Mouse (Mus musculus) myocyte (in vitro differentiated cells): Measurements from ENCODE around the gene Gmppa. TPM values are rescaled to one million over a fixed set of nuclear protein-coding genes. Genes with fewer than 3 reads are reported as not detected.

Experiments used
- H3K27me3 ChIP-seq: one replicate; pipeline ENCODE4 v1.6.1; 2011; ENCODE audit not compliant: control insufficient read depth, insufficient read depth, insufficient read length
- H3K36me3 ChIP-seq: one replicate; pipeline ENCODE4 v1.6.1; 2011; ENCODE audit not compliant: control insufficient read depth, insufficient read depth
- H3K4me2 ChIP-seq: one replicate; pipeline ENCODE4 v1.6.1; 2011; ENCODE audit warnings: low read depth, control low read depth
- H3K4me3 ChIP-seq: one replicate; pipeline ENCODE4 v1.5.1; 2011; ENCODE audit warnings: mild to moderate bottlenecking, control low read depth, moderate library complexity
- H3K79me2 ChIP-seq: one replicate; pipeline ENCODE4 v1.6.1; 2011; ENCODE audit not compliant: control insufficient read depth, insufficient read depth
- H3ac ChIP-seq: one replicate; pipeline ENCODE4 v1.6.1; 2011; ENCODE audit not compliant: control insufficient read depth, insufficient read length
- CEBPB ChIP-seq: IDR thresholded peaks from 2 replicates; pipeline ENCODE4 v1.6.1; 2011; ENCODE audit warnings: mild to moderate bottlenecking, moderate library complexity; ENCODE audit not compliant: poor library complexity, insufficient read depth, severe bottlenecking
- E2F4 ChIP-seq: IDR thresholded peaks from one replicate; pipeline ENCODE4 v1.6.1; 2011; ENCODE audit warnings: mild to moderate bottlenecking, control low read depth, moderate library complexity; ENCODE audit not compliant: insufficient read depth
- MAX ChIP-seq: IDR thresholded peaks from one replicate; pipeline ENCODE4 v1.6.1; 2011; ENCODE audit warnings: low read depth, mild to moderate bottlenecking, control low read depth
- MYOD1 ChIP-seq, 3 experiments: IDR thresholded peaks; one replicate each; pipeline ENCODE4 v1.6.1; 2011; ENCODE audit warnings: control low read depth in 2 of 3, low read depth in 2 of 3, mild to moderate bottlenecking in 2 of 3, moderate library complexity in 1 of 3; ENCODE audit not compliant: insufficient read length in 2 of 3, control insufficient read depth in 1 of 3
- MYOG ChIP-seq, 3 experiments: IDR thresholded peaks; one replicate each; pipeline ENCODE4 v1.6.1; 2011; ENCODE audit warnings: control low read depth in 2 of 3, low read depth in 2 of 3, mild to moderate bottlenecking in 2 of 3; ENCODE audit not compliant: insufficient read length in 2 of 3, control insufficient read depth in 1 of 3, insufficient read depth in 1 of 3
- POLR2A ChIP-seq: IDR thresholded peaks from one replicate; pipeline ENCODE4 v1.6.1; 2011; ENCODE audit warnings: low read depth, mild to moderate bottlenecking, control low read depth, moderate library complexity; ENCODE audit not compliant: insufficient read length
- POLR2AphosphoS2 ChIP-seq: IDR thresholded peaks from one replicate; pipeline ENCODE4 v1.6.1; 2011; ENCODE audit warnings: low read depth, control low read depth; ENCODE audit not compliant: insufficient read length
- REST ChIP-seq: IDR thresholded peaks from one replicate; pipeline ENCODE4 v1.6.1; 2011; ENCODE audit warnings: mild to moderate bottlenecking, control low read depth, moderate library complexity; ENCODE audit not compliant: insufficient read depth, insufficient read length
- SRF ChIP-seq: IDR thresholded peaks from one replicate; pipeline ENCODE4 v1.6.1; 2011; ENCODE audit warnings: low read depth; ENCODE audit not compliant: control insufficient read depth, insufficient read length
- TCF12 ChIP-seq: IDR thresholded peaks from one replicate; pipeline ENCODE4 v1.6.1; 2011; ENCODE audit warnings: mild to moderate bottlenecking, control low read depth; ENCODE audit not compliant: poor library complexity, insufficient read depth, severe bottlenecking
- TCF3 ChIP-seq: IDR thresholded peaks from one replicate; pipeline ENCODE4 v1.6.1; 2011; ENCODE audit warnings: low read depth, control low read depth; ENCODE audit not compliant: insufficient read length
- USF1 ChIP-seq: IDR thresholded peaks from one replicate; pipeline ENCODE4 v1.6.1; 2011; ENCODE audit warnings: low read depth, mild to moderate bottlenecking, control low read depth, moderate library complexity
- polyA plus RNA-seq: library from polyadenylated mRNA; unstranded; fragments of >200 nt; fragmentation: generic; extraction: Trizol; gene quantifications from one replicate; pipeline ENCODE4 v1.2.1, GENCODE M21; 2012; ENCODE audit warnings: missing spikeins

The Gmppa gene
- polyA plus RNA-seq, 1 experiment = 106 TPM

DNA sequence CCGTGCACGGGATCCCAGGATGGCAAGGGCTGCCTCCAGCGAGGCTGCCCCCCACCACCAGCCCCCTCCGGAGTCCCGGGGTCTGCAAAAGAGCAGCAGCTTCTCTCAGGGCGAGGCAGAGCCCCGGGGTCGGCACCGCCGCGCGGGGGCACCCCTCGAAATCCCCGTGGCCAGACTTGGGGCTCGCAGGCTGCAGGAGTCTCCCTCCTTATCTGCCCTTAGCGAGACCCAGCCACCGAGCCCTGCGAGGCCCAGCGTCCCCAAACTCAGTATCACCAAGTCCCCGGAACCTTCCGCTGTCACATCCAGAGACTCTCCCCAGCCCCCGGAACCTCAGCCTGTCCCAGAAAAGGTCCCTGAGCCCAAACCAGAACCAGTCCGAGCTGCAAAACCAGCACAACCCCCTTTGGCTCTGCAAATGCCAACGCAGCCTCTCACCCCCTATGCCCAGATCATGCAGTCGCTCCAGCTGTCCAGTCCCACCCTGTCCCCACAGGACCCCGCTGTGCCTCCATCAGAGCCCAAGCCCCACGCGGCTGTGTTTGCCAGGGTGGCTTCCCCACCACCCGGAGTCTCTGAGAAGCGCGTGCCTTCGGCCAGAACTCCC is 13.4 kb upstream of the Gmppa start:
- Histone ChIP-seq H3K4me3 (no peak overlapping the region), H3K27me3 (no peaks in the 10 kb centered on the region), H3K4me2 (no peak overlapping the region), H3K36me3 (peaks cover 22% of the 10 kb centered on the region), H3ac (no peak overlapping the region), H3K79me2 (no peaks in the 10 kb centered on the region)
- TF ChIP-seq USF1 (no peak), REST (no peak), E2F4 (no peak), CEBPB (no peak), MAX (no peak), TCF3 (no peak), SRF (no peak), POLR2AphosphoS2 (no peak), POLR2A (no peak), MYOD1 (IDR thresholded peaks at IDR 0.05; ENCODE audit: control insufficient read depth in 1 of 3, insufficient read length in 2 of 3, low read depth in 2 of 3) (no peak)

DNA sequence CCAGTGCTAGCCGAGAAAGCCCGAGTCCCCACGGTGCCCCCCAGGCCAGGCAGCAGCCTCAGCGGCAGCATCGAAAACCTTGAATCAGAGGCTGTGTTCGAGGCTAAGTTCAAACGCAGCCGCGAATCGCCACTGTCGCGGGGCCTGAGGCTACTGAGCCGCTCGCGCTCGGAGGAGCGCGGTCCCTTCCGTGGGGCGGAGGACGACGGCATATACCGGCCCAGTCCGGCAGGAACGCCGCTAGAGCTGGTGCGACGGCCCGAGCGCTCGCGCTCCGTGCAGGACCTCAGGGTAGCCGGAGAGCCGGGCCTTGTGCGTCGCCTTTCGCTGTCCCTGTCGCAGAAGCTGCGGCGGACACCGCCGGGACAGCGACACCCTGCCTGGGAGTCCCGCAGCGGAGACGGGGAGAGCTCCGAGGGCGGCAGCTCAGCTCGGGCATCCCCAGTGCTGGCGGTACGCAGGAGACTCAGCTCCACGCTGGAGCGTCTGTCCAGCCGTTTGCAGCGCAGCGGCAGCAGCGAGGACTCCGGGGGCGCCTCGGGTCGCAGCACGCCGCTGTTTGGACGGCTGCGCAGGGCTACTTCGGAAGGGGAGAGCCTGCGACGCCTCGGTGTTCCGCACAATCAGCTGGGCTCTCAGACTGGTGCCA is 12.8 kb upstream of the Gmppa start:
- Histone ChIP-seq H3K27me3 (no peaks in the 10 kb centered on the region), H3K4me3 (no peak overlapping the region)

GRCm38 (mm10) chr1:75423780-75424390 is 11.8 kb upstream of the Gmppa start:
- peaks cover 17% of the 10 kb centered on the region for H3K36me3 ChIP-seq
- no peak overlapping the region for H3ac ChIP-seq
- H3K27me3 ChIP-seq = no peaks in the 10 kb centered on the region
- H3K4me2 ChIP-seq = no peak overlapping the region
- no peaks in the 10 kb centered on the region for H3K79me2 ChIP-seq
- no peak for TF ChIP-seq POLR2AphosphoS2
- TF ChIP-seq TCF3 = no peak
- no peak for TF ChIP-seq SRF
- TF ChIP-seq USF1 = no peak
- H3K4me3 ChIP-seq = no peak overlapping the region

More for the DNA sequence above, 12.8 kb upstream of the Gmppa start:
- Histone ChIP-seq H3K4me2 (no peak overlapping the region), H3K36me3 (peaks cover 22% of the 10 kb centered on the region), H3K79me2 (no peaks in the 10 kb centered on the region), H3ac (no peak overlapping the region)
- no peak for TF ChIP-seq POLR2AphosphoS2
- TF ChIP-seq SRF = no peak
- no peak for TF ChIP-seq TCF12
- no peak for TF ChIP-seq MYOG (IDR thresholded peaks at IDR 0.05; ENCODE audit: control insufficient read depth in 1 of 3, insufficient read depth in 1 of 3, insufficient read length in 2 of 3, low read depth in 2 of 3)

- H3K4me2 ChIP-seq = no peak overlapping the region
- no peak overlapping the region for H3ac ChIP-seq
- TF ChIP-seq MYOD1 (IDR thresholded peaks at IDR 0.05; ENCODE audit: control insufficient read depth in 1 of 3, insufficient read length in 2 of 3, low read depth in 2 of 3) (no peak), USF1 (no peak), CEBPB (no peak)
- no peaks in the 10 kb centered on the region for H3K27me3 ChIP-seq
- H3K79me2 ChIP-seq = no peaks in the 10 kb centered on the region
- no peak overlapping the region for H3K4me3 ChIP-seq
- H3K36me3 ChIP-seq = peaks cover 12% of the 10 kb centered on the region
Measured at GRCm38 (mm10) chr1:75425796-75426471, 9.8 kb upstream of the Gmppa start.

- TF ChIP-seq E2F4 = no peak
- TF ChIP-seq TCF3 = no peak
- no peak for TF ChIP-seq REST
- no peak for TF ChIP-seq USF1
- no peak for TF ChIP-seq CEBPB
- no peak for TF ChIP-seq MAX
- H3K4me2 ChIP-seq = no peak overlapping the region
Measured at GRCm38 (mm10) chr1:75438782-75439181, 3.1 kb downstream of the Gmppa start.

More at GRCm38 (mm10) chr1:75438782-75439181, 3.1 kb downstream of the Gmppa start:
- H3K4me3 ChIP-seq = no peak overlapping the region
- H3ac ChIP-seq = no peak overlapping the region
- H3K79me2 ChIP-seq = no peaks in the 10 kb centered on the region
- H3K27me3 ChIP-seq = no peaks in the 10 kb centered on the region
- peaks cover 3% of the 10 kb centered on the region for H3K36me3 ChIP-seq
